Mouse (Mus musculus) heart, postnatal 4 days (tissue): Measurements from ENCODE around the gene Zfp131. TPM values are rescaled to one million over a fixed set of nuclear protein-coding genes. Genes with fewer than 3 reads are reported as not detected.

Experiments used
- DNase-seq: peaks from one replicate; pipeline ENCODE4 v3.0.0; 2021
- total RNA-seq, 2 experiments: library from RNA; stranded (reverse); gene quantifications; 2 replicates each; pipeline ENCODE4 v1.2.3; 2021

Gene Zfp131
- total RNA-seq, 2 experiments from 2014 or later = 29.4 to 32.6 TPM

- DNase-seq = peak; percentile 12
Measured at GRCm38 (mm10) chr13:119755141-119755547, 35.5 kb downstream of the Zfp131 start.

- DNase-seq = no peak
Measured at GRCm38 (mm10) chr13:119754635-119755020, 36.1 kb downstream of the Zfp131 start.

GRCm38 (mm10) chr13:119753859-119754634 is 36.6 kb downstream of the Zfp131 start:
- DNase-seq = no peak

- no peak for DNase-seq
Measured at GRCm38 (mm10) chr13:119746930-119747329, 43.8 kb downstream of the Zfp131 start.

GRCm38 (mm10) chr13:119743470-119743869 is 47.2 kb downstream of the Zfp131 start:
- no peak for DNase-seq

GRCm38 (mm10) chr13:119742711-119743415 is 47.8 kb downstream of the Zfp131 start:
- DNase-seq = no peak

GRCm38 (mm10) chr13:119741390-119742237 is 49.1 kb downstream of the Zfp131 start:
- no peak for DNase-seq

GRCm38 (mm10) chr13:119731448-119731847 is 59.2 kb downstream of the Zfp131 start:
- no peak for DNase-seq

- no peak for DNase-seq
Measured at GRCm38 (mm10) chr13:119729406-119729805, 61.3 kb downstream of the Zfp131 start.

- DNase-seq = no peak
Measured at GRCm38 (mm10) chr13:119727608-119728387, 62.9 kb downstream of the Zfp131 start.

GRCm38 (mm10) chr13:119724541-119724940 is 66.1 kb downstream of the Zfp131 start:
- no peak for DNase-seq

- DNase-seq = no peak
Measured at GRCm38 (mm10) chr13:119723368-119723767, 67.3 kb downstream of the Zfp131 start.

- DNase-seq = no peak
Measured at GRCm38 (mm10) chr13:119722447-119722846, 68.2 kb downstream of the Zfp131 start.

- DNase-seq = no peak
Measured at GRCm38 (mm10) chr13:119716105-119716504, 74.6 kb downstream of the Zfp131 start.

Other genes starting within 250 kb of the Zfp131 start
- under 1 TPM; 0.07 to 0.14 TPM for gene Ccl28, start 167.1 kb downstream of the Zfp131 start, total RNA-seq
- 100 to 1,000 TPM; 107 to 115 TPM for gene Hmgcs1, start 100.5 kb downstream of the Zfp131 start, total RNA-seq
- gene Nim1k, start 35.0 kb downstream of the Zfp131 start, total RNA-seq = under 1 TPM; 0.68 to 0.69 TPM
- gene AF067063, start 39.3 kb upstream of the Zfp131 start, total RNA-seq = not detected
- not detected for gene D13Ertd608e, start 45.1 kb upstream of the Zfp131 start, total RNA-seq
- gene Tcstv1, start 103.9 kb upstream of the Zfp131 start, total RNA-seq = not detected
- gene Gm21761, start 138.4 kb upstream of the Zfp131 start, total RNA-seq = not detected
- not detected for gene B020031M17Rik, start 159.9 kb upstream of the Zfp131 start, total RNA-seq
- not detected for gene Gm36079, start 236.1 kb upstream of the Zfp131 start, total RNA-seq